Mouse (Mus musculus) CH12.LX (cell line): ENCODE measurements around the gene Agap1.

Experiments
- CTCF ChIP-seq, 2 experiments: IDR thresholded peaks in 1 of 2; conservative IDR thresholded peaks in 1 of 2; 2 replicates each; pipeline ENCODE4 v1.5.1; 2011 to 2012; ENCODE audit warnings: low read depth in 2 of 2, low read length in 2 of 2, improper control_type of control experiment in 1 of 2, inconsistent platforms in 1 of 2, mild to moderate bottlenecking in 1 of 2, moderate library complexity in 1 of 2
- ZMIZ1 ChIP-seq: IDR thresholded peaks from 2 replicates; pipeline ENCODE4 v1.6.1; 2012; ENCODE audit warnings: low read depth, mild to moderate bottlenecking, inconsistent platforms, low read length, improper control_type of control experiment

GRCm38 (mm10) chr1:89750921-89751320 is 296.3 kb downstream of the Agap1 start:
- TF ChIP-seq CTCF (conservative IDR thresholded peaks at IDR 0.05 in 1 of 2, IDR thresholded peaks at IDR 0.05 in 1 of 2; ENCODE audit: low read depth in 2 of 2, low read length in 2 of 2) (no peak), ZMIZ1 (no peak)
